In genomic region chr14:75399678-75400077, GRCm38 (mm10) we compare ENCODE assay signal across 20 mouse cellular contexts. TPM values are rescaled to one million over a fixed set of nuclear protein-coding genes. Genes with fewer than 3 reads are reported as not detected.
"Had no signal": no experiment of that assay in that cellular context is flagged by ENCODE, and none has a peak within 500 bp of the region (broad histone marks: within the 10 kb centered on the region; RNA-seq: fewer than 3 reads in every experiment).

No protein-coding gene starts in this region.

- H3K9ac ChIP-seq: lung, embryonic 14.5 days; midbrain, embryonic 13.5 days; midbrain, embryonic 15.5 days; neural tube, embryonic 12.5 days; stomach, embryonic 15.5 days had no signal

- H3K4me2 ChIP-seq: lung, embryonic 14.5 days; midbrain, embryonic 11.5 days; midbrain, embryonic 13.5 days; midbrain, embryonic 15.5 days; neural tube, embryonic 12.5 days; stomach, embryonic 15.5 days had no signal

- H3K36me3 ChIP-seq: midbrain, embryonic 13.5 days; midbrain, embryonic 15.5 days; neural tube, embryonic 12.5 days; stomach, embryonic 15.5 days had no signal

- H3K27me3 ChIP-seq: midbrain, embryonic 13.5 days; midbrain, embryonic 15.5 days; neural tube, embryonic 12.5 days; stomach, embryonic 15.5 days had no signal

- H3K27ac ChIP-seq: macrophage; midbrain, embryonic 13.5 days; midbrain, embryonic 15.5 days; neural tube, embryonic 12.5 days; stomach, embryonic 15.5 days had no signal

- H3K4me3 ChIP-seq: megakaryocyte, embryonic 14.5 days; midbrain, embryonic 13.5 days; midbrain, embryonic 15.5 days; neural tube, embryonic 12.5 days; stomach, embryonic 15.5 days had no signal

- H3K9me3 ChIP-seq: midbrain, embryonic 13.5 days; midbrain, embryonic 15.5 days; neural tube, embryonic 12.5 days; stomach, embryonic 15.5 days had no signal

- ATAC-seq: midbrain, embryonic 13.5 days; midbrain, embryonic 15.5 days had no signal

- DNase-seq: lung, adult 18-20 months; lung, embryonic 14.5 days; lung, postnatal 14 days; lung, postnatal 36 days; right cerebral cortex, postnatal 14 days; thymus, adult 18-20 months; thymus, postnatal 14 days; thymus, postnatal 36 days had no signal

- H3K4me1 ChIP-seq: midbrain, embryonic 15.5 days; neural tube, embryonic 12.5 days; stomach, embryonic 15.5 days had no signal

RNA-seq across cellular contexts. Expression of gene Siah3, which starts 56.1 kb away (rescaled TPM):
- total RNA-seq: megakaryocyte progenitor cell, adult 5-6 weeks; monocyte, adult 5-6 weeks; neutrophil, adult 5-6 weeks had no signal
- polyA plus RNA-seq: lung, embryonic 14.5 days; lung, embryonic 16.5 days; macrophage; thymus, postnatal 0 days had no signal
